Mouse (Mus musculus): ENCODE measurements at regions not wholly inside any gene's neighbourhood (a gene's known extent, or its start where the extent isn't known, plus 50 kb on each side); places are given as distances from the start of the nearest gene placed in this dataset.
"Not testable (repeated sequence)": the region's sequence is repeated elsewhere in the genome, so short reads cannot be mapped to it uniquely, and the experiment has no call there.

DNA sequence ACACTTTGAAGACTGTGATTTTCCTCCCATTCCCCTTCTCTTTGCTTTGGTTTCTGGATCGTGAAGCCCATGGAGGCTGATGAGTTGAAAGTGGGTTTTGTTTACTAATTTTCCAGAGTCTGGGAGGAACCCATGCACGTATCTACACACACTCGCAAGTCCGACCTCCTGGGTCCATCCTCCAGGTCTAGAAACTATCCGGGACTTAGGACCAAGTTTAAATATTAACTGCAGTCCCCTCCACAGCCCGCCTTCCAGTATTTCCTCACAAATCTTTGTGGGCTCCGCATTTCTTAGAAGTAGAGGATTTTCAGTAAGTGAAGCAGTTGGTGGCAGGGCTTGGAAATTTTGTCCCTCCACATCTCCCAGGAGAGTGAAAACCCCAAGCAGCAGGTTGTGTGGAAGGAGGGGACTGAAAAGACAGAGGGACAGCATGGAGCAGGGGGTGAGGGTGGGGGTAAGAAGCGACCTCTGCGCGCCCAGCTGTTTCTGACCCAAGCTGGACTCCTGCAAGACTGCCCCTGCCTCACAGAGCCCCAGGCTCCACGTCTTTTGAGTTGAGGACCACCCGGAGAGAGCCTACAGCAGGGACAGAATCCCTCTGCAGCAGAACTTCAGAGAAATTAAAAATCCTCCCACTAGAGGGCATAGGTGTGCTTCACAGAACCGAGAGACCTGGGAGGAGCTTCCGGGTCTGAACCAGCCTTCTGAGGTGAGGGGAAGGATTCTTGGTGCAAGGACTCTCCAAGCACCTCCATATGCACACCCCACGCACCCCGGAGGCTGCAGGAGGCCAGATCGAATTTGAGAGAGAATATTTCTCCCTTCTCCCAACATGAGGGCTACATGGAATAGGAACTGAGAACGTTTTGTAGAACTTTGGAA lies 174.4 kb upstream of the Thpo start:
- not testable (repeated sequence) for H3K27ac ChIP-seq, H3K4me3 ChIP-seq, DNase-seq
- intact Hi-C loops (cut with DNase I), result loop anchor here (5.0 kb wide), 1 partner anchor 106 kb away; no protein-coding TSS in a partner anchor
- TF ChIP-seq CTCF (IDR thresholded peaks at IDR 0.05), result peak; percentile 35

DNA sequence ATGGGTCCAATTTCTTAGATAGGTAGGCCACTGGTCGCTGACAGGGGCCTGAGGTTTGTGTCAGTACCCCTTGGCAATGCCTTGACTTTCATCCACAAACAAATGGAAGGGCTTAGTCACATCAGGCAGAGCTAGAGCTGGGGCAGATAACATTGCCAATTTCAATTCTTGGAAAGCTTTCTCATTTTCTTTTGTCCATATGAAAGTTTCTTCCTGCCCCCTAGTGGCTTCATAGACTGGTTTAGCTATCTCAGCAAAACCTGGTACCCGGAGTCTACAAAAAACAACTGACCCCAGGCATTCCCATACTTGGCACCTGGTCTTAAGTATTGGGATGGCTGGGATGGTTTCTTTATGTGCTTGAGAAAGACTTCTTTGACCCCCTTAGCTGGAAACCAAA lies 161.4 kb upstream of the Thpo start:
- intact Hi-C loops (cut with DNase I), result no loop called here
- DNase-seq, result no peak
- Histone ChIP-seq H3K4me3 (no peak overlapping the region), H3K27ac (no peak overlapping the region)
- peak; percentile 33; the same call in 1 of the 2 replicates for TF ChIP-seq CTCF (IDR thresholded peaks at IDR 0.05)

DNA sequence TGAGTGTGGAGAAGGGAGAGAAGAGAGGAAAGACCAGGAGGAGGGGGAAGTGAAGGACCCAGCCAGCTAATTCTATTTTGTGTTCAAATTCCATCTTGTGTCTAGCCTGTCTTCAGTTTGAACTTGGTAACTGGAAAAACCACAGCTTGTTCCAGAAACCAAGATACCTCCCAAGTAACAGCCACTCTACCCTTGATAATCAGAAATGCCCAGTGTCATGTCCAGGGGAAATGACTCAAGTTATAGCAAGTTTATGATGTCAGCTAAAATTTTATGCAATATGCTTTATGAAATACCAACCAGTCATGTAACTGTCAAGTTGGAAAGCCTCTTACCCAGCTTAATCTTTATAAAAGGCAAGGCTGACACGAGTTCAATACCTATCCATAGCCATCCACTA lies 137.4 kb upstream of the Thpo start:
- no peak for TF ChIP-seq CTCF (IDR thresholded peaks at IDR 0.05)
- no peak for DNase-seq
- no peak overlapping the region for H3K4me3 ChIP-seq
- no peak overlapping the region for H3K27ac ChIP-seq
- intact Hi-C loops (cut with DNase I), result no loop called here

DNA sequence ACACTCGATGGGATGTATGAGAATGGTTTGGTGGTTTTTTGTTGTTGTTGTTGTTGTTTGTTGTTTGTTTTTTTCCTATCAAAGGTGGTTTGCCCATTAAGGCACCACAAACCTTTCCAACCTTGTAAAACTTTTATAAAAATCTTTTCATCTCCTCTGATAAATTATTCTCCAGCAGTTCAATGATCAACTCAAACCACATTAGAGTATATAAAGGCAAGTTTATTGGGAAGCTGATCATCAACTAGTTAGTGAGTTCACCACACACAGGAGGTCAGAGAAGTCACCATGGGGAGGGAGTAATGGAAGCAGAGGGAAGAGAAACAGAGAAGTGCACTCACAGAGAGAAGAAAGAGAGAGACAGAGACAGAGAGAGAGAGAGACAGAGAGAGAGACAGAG lies 132.5 kb upstream of the Thpo start:
- no peak for DNase-seq
- intact Hi-C loops (cut with DNase I), result no loop called here
- H3K4me3 ChIP-seq, result no peak overlapping the region
- no peak for TF ChIP-seq CTCF (IDR thresholded peaks at IDR 0.05)
- H3K27ac ChIP-seq, result no peak overlapping the region

DNA sequence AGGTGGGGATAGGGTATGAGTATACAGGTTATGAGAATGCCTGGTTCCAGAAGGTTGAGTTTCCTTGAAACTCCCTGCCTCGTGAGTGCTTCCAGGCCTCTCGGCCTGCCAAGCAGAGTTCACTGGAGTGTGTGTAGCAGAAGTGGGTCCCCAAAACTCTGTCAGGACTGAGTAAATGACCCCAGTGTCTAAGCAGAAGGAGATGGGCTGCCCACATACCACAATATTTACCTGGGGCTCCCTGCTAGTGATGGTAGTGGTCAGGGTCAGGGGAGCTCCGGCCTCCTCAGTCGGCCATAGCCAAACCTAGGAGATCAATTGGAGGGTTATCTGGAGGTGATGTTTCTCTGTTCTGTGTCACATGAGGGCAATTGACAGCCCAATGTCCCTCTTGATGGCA lies 126.9 kb upstream of the Thpo start:
- TF ChIP-seq CTCF (IDR thresholded peaks at IDR 0.05), result no peak
- Histone ChIP-seq H3K4me3 (no peak overlapping the region), H3K27ac (no peak overlapping the region)
- DNase-seq, result no peak
- intact Hi-C loops (cut with DNase I), result no loop called here

DNA sequence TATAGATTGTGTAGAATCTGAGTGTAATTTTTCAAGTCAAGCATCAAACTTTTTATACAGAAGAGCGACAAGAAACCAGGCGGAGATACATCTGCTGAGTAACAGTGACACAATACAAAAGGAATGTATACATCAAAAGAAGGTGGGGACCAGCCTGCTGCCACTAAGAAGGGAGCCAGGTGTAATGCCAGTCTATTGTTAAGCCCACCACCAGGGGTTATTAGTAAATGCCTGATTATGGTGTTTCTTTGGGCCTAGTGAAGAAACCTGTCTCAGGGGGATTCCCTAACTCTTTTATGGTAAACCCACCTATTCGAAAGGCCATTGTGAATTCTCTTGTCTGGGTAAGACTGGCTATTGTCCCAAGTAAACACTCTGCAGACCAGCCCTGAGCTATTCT lies 126.3 kb upstream of the Thpo start:
- H3K4me3 ChIP-seq; intact Hi-C loops (cut with DNase I); H3K27ac ChIP-seq; DNase-seq: not testable (repeated sequence)

DNA sequence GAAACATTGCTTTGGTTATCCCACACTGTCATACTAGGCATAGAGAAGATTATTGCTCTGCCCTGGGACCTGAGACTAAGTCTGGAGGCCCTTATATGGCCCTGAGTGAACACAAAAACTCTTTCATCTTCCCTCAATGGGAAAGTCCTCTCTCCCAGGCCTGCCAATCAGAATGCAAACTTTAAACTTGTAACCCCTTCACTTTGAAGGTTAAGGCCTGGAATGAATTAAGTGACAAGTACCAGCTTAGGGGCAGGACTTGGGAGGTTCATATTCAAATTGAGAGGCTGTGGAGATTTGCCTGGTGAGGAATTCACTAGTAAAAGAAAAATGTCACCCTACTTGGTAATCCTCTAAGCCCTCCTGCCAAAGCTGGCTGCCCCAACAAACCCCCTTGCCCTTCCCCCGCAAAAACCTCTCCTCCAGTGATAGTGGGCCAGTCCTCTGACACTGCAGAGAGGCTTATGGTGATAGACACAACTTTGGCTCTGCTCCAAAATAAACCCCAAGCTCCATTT lies 120.4 kb upstream of the Thpo start:
- Histone ChIP-seq H3K4me3 (no peak overlapping the region), H3K27ac (no peak overlapping the region)
- no peak for TF ChIP-seq CTCF (IDR thresholded peaks at IDR 0.05)
- intact Hi-C loops (cut with DNase I), result no loop called here
- DNase-seq, result no peak

DNA sequence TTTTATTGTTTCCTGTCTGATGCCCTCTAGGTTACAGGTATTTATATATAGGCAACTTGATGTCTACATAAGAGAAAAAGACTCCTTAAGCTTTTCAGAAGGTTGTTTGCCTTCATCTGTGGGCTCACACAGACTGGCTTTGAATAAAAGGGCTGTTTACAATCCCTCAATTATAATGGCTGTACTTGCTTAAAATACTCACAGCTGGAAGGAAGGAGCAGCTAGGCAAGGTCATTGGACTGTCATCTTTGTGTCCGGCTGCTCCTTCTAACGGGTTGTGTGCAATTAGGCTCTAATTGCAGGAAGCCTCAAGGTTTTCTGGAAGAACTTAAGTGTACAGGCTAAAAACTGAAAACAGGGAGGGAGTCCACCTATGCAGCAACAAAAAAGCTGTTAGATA lies 103.8 kb upstream of the Thpo start:
- Histone ChIP-seq H3K4me3 (no peak overlapping the region), H3K27ac (no peak overlapping the region)
- TF ChIP-seq CTCF (IDR thresholded peaks at IDR 0.05), result no peak
- DNase-seq, result no peak
- intact Hi-C loops (cut with DNase I), result no loop called here

DNA sequence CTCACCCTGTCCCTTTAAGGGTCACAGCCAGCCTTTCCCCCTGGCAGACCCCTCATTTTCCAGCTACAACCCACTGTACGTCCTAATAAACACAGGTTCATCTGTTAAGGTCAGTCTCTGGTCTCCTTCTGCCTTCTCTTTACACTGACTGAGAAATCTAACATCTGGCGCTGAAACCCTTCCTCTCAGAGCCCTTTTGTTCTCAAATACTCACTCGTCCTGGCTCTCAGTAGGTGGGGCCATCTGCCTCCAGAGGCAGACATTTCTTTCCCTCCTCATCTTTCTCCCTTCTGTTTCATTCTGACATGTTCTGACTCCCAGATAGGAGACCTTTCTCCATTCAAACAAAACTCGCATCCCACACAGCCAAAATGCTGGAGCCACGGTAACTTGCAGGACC lies 102.6 kb upstream of the Thpo start:
- no peak for DNase-seq

DNA sequence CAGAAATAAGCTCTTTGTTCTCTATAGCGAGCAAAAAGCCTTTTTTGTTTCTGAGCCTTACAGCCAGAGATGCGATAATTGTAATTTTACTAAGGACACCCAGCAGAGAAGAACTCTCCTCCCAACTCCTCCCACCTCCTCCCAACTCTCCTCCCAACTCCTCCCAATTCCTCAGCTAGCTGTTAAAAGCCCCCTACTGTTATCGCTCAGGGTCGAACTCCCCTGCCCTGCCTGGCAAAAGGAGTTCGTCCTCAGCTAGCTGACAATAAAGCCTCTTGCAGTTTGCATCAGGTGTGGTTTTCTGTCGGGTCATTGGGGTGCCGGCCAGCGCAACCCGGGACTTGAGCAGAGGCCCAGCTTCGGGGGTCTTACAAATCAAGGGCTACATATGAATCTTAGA lies 99.5 kb upstream of the Thpo start:
- DNase-seq; intact Hi-C loops (cut with DNase I); H3K4me3 ChIP-seq; H3K27ac ChIP-seq: not testable (repeated sequence)

More for the DNA sequence above, 102.6 kb upstream of the Thpo start:
- Histone ChIP-seq H3K27ac (no peak overlapping the region), H3K4me3 (no peak overlapping the region)
- TF ChIP-seq CTCF (IDR thresholded peaks at IDR 0.05), result no peak
- intact Hi-C loops (cut with DNase I), result no loop called here

DNA sequence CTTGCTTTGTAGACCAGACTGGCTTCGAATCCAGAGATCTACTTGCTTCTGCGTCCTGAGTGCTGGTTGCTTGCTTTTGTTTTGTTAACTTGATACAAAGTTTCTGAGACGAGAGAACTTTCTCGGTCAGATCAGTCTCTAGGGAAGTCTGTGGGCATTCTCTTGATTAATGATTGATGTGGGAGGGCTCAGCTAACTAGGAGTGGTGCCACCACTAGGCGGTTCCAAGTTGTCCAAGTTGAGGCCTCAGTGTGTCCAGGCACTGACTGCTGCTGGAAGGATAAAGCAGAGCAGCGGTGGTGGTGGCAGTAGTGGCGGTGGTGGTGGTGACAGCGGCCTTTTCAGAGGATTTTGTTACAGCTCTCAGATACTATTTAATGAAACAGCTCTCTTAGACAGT lies 99.0 kb upstream of the Thpo start:
- Histone ChIP-seq H3K4me3 (no peak overlapping the region), H3K27ac (no peak overlapping the region)
- DNase-seq, result no peak
- intact Hi-C loops (cut with DNase I), result no loop called here
- TF ChIP-seq CTCF (IDR thresholded peaks at IDR 0.05), result no peak

DNA sequence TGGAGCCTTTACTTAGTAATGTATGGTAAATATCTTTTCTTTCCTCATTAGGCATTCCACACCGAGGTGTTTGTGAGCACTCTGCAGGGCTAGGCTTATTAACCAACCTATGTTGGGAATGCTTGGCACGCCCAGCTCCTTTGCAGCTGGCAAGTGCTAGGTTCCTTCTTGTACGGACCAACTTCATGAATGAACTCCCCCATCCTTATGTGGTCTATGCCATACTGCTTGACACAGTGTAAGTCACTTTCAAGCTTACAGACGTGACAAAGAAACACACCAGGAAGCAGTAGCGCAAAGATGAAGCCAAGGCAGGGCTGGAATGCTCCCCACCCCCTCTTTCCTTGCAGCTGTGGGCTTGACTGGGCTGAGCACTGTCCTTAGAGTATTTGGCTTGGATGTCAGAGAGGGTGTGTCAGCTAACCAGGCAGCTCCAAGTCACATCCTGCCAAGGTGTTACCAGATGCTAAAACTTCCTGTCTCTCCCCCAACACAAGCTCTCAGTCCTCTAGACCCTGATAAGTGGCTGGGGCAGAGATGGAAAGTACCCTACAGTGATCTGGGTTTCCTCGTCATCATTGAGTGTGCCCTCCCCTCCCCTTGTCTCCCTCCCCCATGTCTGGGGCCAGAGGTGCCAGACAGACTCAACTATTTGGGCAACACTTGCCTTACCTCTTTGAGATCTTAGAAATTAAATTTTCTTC lies 95.6 kb upstream of the Thpo start:
- H3K4me3 ChIP-seq, result no peak overlapping the region
- no peak for DNase-seq
- no peak overlapping the region for H3K27ac ChIP-seq
- intact Hi-C loops (cut with DNase I), result no loop called here
- TF ChIP-seq CTCF (IDR thresholded peaks at IDR 0.05), result no peak

DNA sequence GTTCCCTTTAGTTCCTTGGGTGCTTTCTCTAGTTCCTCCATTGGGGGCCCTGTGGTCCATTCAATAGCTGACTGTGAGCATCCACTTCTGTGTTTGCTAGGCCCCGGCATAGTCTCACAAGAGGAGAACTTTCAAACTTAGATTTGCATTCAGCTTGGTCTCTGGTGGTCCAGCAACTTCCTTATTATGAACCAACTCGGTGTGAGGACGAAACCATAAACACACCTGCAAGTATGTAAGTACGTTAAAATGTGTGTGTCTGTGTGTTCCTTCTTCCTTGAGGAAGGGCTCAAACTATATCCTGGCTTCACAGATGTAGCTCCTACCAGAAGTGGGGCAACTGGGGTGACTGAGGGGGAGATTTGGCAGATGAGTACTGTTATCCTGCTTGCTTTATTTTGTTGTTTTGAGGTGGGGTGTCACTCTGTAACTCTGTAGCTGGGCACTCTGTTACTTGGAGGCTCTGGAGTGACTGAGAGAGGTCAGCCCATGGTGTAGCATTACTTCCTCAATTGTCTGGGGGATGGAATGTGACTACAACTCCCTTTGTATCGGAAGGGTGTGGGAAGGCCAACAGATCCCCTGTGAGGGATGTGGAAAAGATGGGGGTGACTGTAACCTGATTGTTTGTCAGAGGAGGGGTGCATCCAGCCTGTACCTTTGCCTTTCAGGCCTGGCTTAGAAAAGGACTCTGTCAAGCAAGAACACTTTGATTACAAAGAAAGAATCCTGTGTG lies 94.9 kb upstream of the Thpo start:
- no peak for DNase-seq
- intact Hi-C loops (cut with DNase I), result no loop called here
- Histone ChIP-seq H3K27ac (no peak overlapping the region), H3K4me3 (no peak overlapping the region)
- TF ChIP-seq CTCF (IDR thresholded peaks at IDR 0.05), result no peak
